Mouse (Mus musculus) left cerebral cortex, postnatal 25 days (tissue): Measurements from ENCODE around the gene 1700029F12Rik. TPM values are rescaled to one million over a fixed set of nuclear protein-coding genes. Genes with fewer than 3 reads are reported as not detected.

ENCODE experiments used
- DNase-seq, 2 experiments: peaks; one replicate each; pipeline ENCODE4 v3.0.0; 2022; ENCODE audit warnings: low spot score in 2 of 2, mixed read lengths in 1 of 2
- intact Hi-C: fragments of 180-260 bp; cut with DNase I; formaldehyde crosslinking; loops from one replicate; pipeline ENCODE4 v1.15.1; 2025
- total RNA-seq, 2 experiments: library from RNA; stranded (reverse); gene quantifications; 2 replicates each; pipeline ENCODE4 v1.2.3; 2021

1700029F12Rik gene
- total RNA-seq, 2 experiments from 2014 or later = not detected

- DNase-seq = no peak
- intact Hi-C loops = no loop called here
Measured at GRCm38 (mm10) chr13:96983251-96984126, 50.7 kb downstream of the 1700029F12Rik start.

- intact Hi-C loops = no loop called here
- no peak for DNase-seq
Measured at GRCm38 (mm10) chr13:96980561-96980960, 53.6 kb downstream of the 1700029F12Rik start.

- peak in 1 of 2 experiments; percentile 60 for DNase-seq
- intact Hi-C loops = no loop called here
Measured at GRCm38 (mm10) chr13:96976986-96977595, 57.1 kb downstream of the 1700029F12Rik start.

- no peak for DNase-seq
- intact Hi-C loops = no loop called here
Measured at GRCm38 (mm10) chr13:96973318-96973717, 60.8 kb downstream of the 1700029F12Rik start.

Other genes with a start within 250 kb of the 1700029F12Rik start
- gene Gcnt4, start 109.7 kb downstream of the 1700029F12Rik start, total RNA-seq = 10 to 100 TPM in 1 of 2 experiments, 1 to 10 TPM in 1; 9.2 to 11.8 TPM
- 10 to 100 TPM; 42.6 to 48.6 TPM for gene Fam169a, start 32.9 kb upstream of the 1700029F12Rik start, total RNA-seq
- 1 to 10 TPM in 1 of 2 experiments, not detected in 1; 2.5 TPM for gene Gm6169, start 64.9 kb upstream of the 1700029F12Rik start, total RNA-seq
- 10 to 100 TPM; 22.4 to 26.4 TPM for gene Gfm2, start 103.6 kb upstream of the 1700029F12Rik start, total RNA-seq
- gene Nsa2, start 103.6 kb upstream of the 1700029F12Rik start, total RNA-seq = 10 to 100 TPM; 38.0 to 41.1 TPM
- gene Hexb, start 164.0 kb upstream of the 1700029F12Rik start, total RNA-seq = 100 to 1,000 TPM; 108 to 122 TPM
- 100 to 1,000 TPM; 573 to 716 TPM for gene Enc1, start 206.7 kb upstream of the 1700029F12Rik start, total RNA-seq